ENCODE assay signal across 9 mouse cellular contexts in genomic region chr6:86599951-86600414, GRCm38 (mm10). TPM values are rescaled to one million over a fixed set of nuclear protein-coding genes. Genes with fewer than 3 reads are reported as not detected.
A peak's percentile ranks its signal among the peaks of the same experiment; 100 is the strongest.
DNase-seq lines count a peak whose midpoint lies in the region; ATAC-seq lines count a peak whose summit lies in the region.
"Had no signal": no experiment of that assay in that cellular context is flagged by ENCODE, and none has a peak within 500 bp of the region (broad histone marks: within the 10 kb centered on the region; RNA-seq: fewer than 3 reads in every experiment).

No protein-coding gene starts in this region.

- H3K27me3 ChIP-seq in forebrain, embryonic 13.5 days = no peaks in the 10 kb centered on the region
- H3K27me3 ChIP-seq in forebrain, embryonic 11.5 days (ENCODE audit: control insufficient read depth, insufficient read depth, low read length) = no peaks in the 10 kb centered on the region
- peaks cover 12% of the 10 kb centered on the region; the same call in 1 of the 2 replicates for H3K27me3 ChIP-seq in liver, embryonic 13.5 days
- H3K27me3 ChIP-seq: neural tube, embryonic 12.5 days had no signal

- no peak overlapping the region for H3K4me2 ChIP-seq in forebrain, embryonic 13.5 days
- H3K4me2 ChIP-seq in forebrain, embryonic 11.5 days (ENCODE audit: low read depth, low read length, severe bottlenecking) = no peak overlapping the region
- H3K4me2 ChIP-seq in liver, embryonic 13.5 days = no peak overlapping the region
- H3K4me2 ChIP-seq: neural tube, embryonic 12.5 days had no signal

- no peak overlapping the region for H3K27ac ChIP-seq in forebrain, embryonic 13.5 days
- no peak overlapping the region for H3K27ac ChIP-seq in forebrain, embryonic 11.5 days (ENCODE audit: low read depth, low read length)
- H3K27ac ChIP-seq in liver, embryonic 13.5 days = peak overlapping the region; percentile 62
- H3K27ac ChIP-seq: neural tube, embryonic 12.5 days had no signal

- ATAC-seq in forebrain, embryonic 13.5 days = peak; percentile 48; the same call in 1 of the 2 replicates
- ATAC-seq in forebrain, embryonic 11.5 days (replicated peaks; ENCODE audit: low FRiP score) = no peak
- ATAC-seq in common myeloid progenitor, adult 5-6 weeks (replicated peaks; ENCODE audit: low read depth, poor library complexity, severe bottlenecking) = peak; percentile 86
- ATAC-seq in liver, embryonic 13.5 days (ENCODE audit: low read depth) = peak; percentile 73

- H3K9ac ChIP-seq in forebrain, embryonic 13.5 days = no peak overlapping the region
- H3K9ac ChIP-seq in forebrain, embryonic 11.5 days (ENCODE audit: low read length) = no peak overlapping the region
- peak overlapping the region; percentile 34; the same call in 1 of the 2 replicates for H3K9ac ChIP-seq in liver, embryonic 13.5 days
- H3K9ac ChIP-seq: neural tube, embryonic 12.5 days had no signal

- H3K9me3 ChIP-seq in forebrain, embryonic 13.5 days (replicated peaks) = no peaks in the 10 kb centered on the region
- no peaks in the 10 kb centered on the region for H3K9me3 ChIP-seq in forebrain, embryonic 11.5 days (ENCODE audit: control insufficient read depth, low read length)
- H3K9me3 ChIP-seq in liver, embryonic 13.5 days (replicated peaks) = no peaks in the 10 kb centered on the region
- H3K9me3 ChIP-seq: neural tube, embryonic 12.5 days had no signal

- 40% methylated on average over 6 of the region's 6 CpGs for WGBS in forebrain, embryonic 13.5 days
- WGBS in forebrain, embryonic 11.5 days = 77% methylated on average over 6 of the region's 6 CpGs
- 25% methylated on average over 6 of the region's 6 CpGs for WGBS in liver, embryonic 13.5 days (ENCODE audit: insufficient replicate concordance)

- peaks cover 8% of the 10 kb centered on the region for H3K4me1 ChIP-seq in forebrain, embryonic 13.5 days
- H3K4me1 ChIP-seq in forebrain, embryonic 11.5 days (replicated peaks; ENCODE audit: control insufficient read depth, insufficient read depth, low read length) = no peaks in the 10 kb centered on the region
- peaks cover 42% of the 10 kb centered on the region for H3K4me1 ChIP-seq in liver, embryonic 13.5 days (replicated peaks)
- H3K4me1 ChIP-seq: neural tube, embryonic 12.5 days had no signal

- H3K4me3 ChIP-seq in forebrain, embryonic 13.5 days = no peak overlapping the region
- no peak overlapping the region for H3K4me3 ChIP-seq in forebrain, embryonic 11.5 days (ENCODE audit: low read depth, low read length)
- H3K4me3 ChIP-seq in liver, embryonic 13.5 days (replicated peaks) = no peak overlapping the region
- H3K4me3 ChIP-seq: neural tube, embryonic 12.5 days had no signal

- intact Hi-C loops in heart, postnatal 14 days (cut with DNase I) = loop anchor here (5.0 kb wide), 2 partner anchors 53 to 67 kb away; partner anchors contain the start of gene Mxd1

- H3K36me3 ChIP-seq in forebrain, embryonic 13.5 days (ENCODE audit: poor library complexity, severe bottlenecking) = no peaks in the 10 kb centered on the region
- H3K36me3 ChIP-seq in forebrain, embryonic 11.5 days (ENCODE audit: control insufficient read depth, insufficient read depth, low read length) = no peaks in the 10 kb centered on the region
- no peaks in the 10 kb centered on the region for H3K36me3 ChIP-seq in liver, embryonic 13.5 days
- H3K36me3 ChIP-seq: neural tube, embryonic 12.5 days had no signal

- no peak for DNase-seq in forebrain, embryonic 11.5 days (ENCODE audit: low spot score)
- peak; percentile 43 to 44 for DNase-seq in CD8-positive naive resting alpha-beta T cell, adult 2 months (ENCODE audit: low read depth in 2 of 2, low spot score in 2 of 2)
- peak; percentile 78 to 80 for DNase-seq in heart, postnatal 14 days
- DNase-seq in liver, embryonic 13.5 days = no peak
- DNase-seq in spleen, adult 12 weeks (ENCODE audit: low spot score) = peak; percentile 79
- no peak for DNase-seq in layer of hippocampus, adult 8-10 months (ENCODE audit: low spot score in 2 of 2)

RNA-seq across cellular contexts. Expression of gene Asprv1, which starts 28.0 kb away (rescaled TPM):
- polyA plus RNA-seq in forebrain, embryonic 13.5 days (2015; fragmentation: Nextera tagmentation; extraction: Ambion mirVana) = 0.45 and 0.67 TPM in 2 replicates
- 0.35 and 0.59 TPM in 2 replicates for polyA plus RNA-seq in forebrain, embryonic 11.5 days (2014; fragmentation: Nextera tagmentation; extraction: Ambion mirVana)
- 0.55 TPM in 1 of 2 replicates, not detected in the other for total RNA-seq in common myeloid progenitor, adult 5-6 weeks (2017)
- total RNA-seq in heart, postnatal 14 days (2021) = under 1 TPM in 1 of 2 experiments, not detected in 1; 0.27 TPM
- 0.25 and 0.29 TPM in 2 replicates for polyA plus RNA-seq in liver, embryonic 13.5 days (2015; fragmentation: Nextera tagmentation; extraction: Ambion mirVana)
- total RNA-seq in layer of hippocampus, adult 8-10 months (2022) = 1 to 10 TPM in 3 of 4 experiments, under 1 TPM in 1; 0.80 to 2.1 (median 1.8) TPM

Comparison
In these comparisons a context has a peak if more than half of its experiments do, and no peak if none do; other contexts are left out.
1. DNase-seq: peak in CD8-positive naive resting alpha-beta T cell, adult 2 months (2 of 2), heart, postnatal 14 days (2 of 2) and spleen, adult 12 weeks (single experiment); none in forebrain, embryonic 11.5 days (single experiment), liver, embryonic 13.5 days (single experiment) and layer of hippocampus, adult 8-10 months (0 of 2).